Mouse (Mus musculus): Measurements from ENCODE around the gene Inpp4b. TPM values are rescaled to one million over a fixed set of nuclear protein-coding genes. Genes with fewer than 3 reads are reported as not detected.
A peak's percentile ranks its signal among the peaks of the same experiment; 100 is the strongest.

Inpp4b gene
- total RNA-seq, 1 experiment from 2014 or later, result 6.2 TPM

GRCm38 (mm10) chr8:81731332-81731731, 389.0 kb downstream of the Inpp4b start:
- no peak for DNase-seq

DNA sequence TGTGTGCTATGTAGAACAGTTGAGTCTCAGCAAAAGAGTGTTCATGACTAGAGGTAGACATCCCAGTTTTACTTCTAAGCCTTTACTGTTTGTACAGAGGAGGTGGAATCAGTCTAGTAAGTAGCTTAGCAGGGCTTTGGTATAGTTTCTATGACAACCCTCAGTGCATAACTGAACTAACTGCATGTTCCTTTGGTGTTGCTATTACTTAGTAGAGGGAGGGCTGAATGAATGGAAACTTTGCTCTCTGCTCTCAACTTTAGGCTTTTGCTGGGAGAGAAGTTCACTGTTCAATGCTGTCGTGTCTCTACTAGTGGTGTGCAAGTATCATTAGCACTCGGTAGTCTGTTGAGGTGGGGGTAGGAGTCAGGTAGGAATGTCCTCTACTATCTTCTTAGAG, 393.3 kb downstream of the Inpp4b start:
- DNase-seq, result no peak

GRCm38 (mm10) chr8:81736103-81736502, 393.7 kb downstream of the Inpp4b start:
- DNase-seq, result no peak

GRCm38 (mm10) chr8:81742588-81742987, 400.2 kb downstream of the Inpp4b start:
- no peak for DNase-seq

GRCm38 (mm10) chr8:81743040-81743439, 400.7 kb downstream of the Inpp4b start:
- no peak for DNase-seq

DNA sequence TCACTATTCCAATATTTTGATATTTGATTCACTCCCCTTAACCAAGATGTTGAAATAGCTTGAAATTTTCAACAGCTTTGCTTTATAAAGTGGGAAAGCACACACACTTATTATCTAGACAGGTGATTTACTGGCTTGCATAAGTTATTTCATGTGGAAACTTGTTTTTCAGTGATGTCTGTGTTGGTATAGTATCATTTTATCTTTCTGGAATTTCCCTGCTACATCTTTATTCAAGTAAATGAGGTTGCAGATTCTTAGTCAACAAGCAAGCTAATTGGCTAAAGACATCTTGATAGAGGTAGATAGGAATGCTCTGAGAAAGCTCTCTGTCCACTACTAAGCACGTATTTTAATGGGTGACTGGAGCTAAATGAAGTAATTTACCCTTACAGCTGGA, 403.1 kb downstream of the Inpp4b start:
- no peak for DNase-seq

- DNase-seq, result no peak
Observed at GRCm38 (mm10) chr8:81751159-81751558, 408.8 kb downstream of the Inpp4b start.

DNA sequence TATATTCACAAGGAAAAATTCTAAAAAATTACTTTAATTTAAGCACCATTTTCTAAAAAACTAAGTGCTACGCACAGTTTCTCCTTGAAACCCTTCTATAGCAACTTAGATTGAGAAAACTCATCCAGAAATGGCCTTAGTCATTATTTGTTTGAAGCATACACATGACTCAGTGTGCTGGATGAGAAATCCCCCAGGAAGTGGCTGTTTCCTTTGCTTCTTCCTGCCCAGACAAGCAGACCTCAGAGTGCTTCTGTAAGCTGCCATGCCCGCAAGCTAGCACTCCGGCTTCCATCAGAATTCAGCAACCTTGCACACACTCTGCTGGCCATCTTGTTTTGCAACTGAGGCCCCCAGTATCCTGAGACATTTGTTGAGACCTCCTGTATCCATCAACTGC, 414.3 kb downstream of the Inpp4b start:
- peak; percentile 8 for DNase-seq

DNA sequence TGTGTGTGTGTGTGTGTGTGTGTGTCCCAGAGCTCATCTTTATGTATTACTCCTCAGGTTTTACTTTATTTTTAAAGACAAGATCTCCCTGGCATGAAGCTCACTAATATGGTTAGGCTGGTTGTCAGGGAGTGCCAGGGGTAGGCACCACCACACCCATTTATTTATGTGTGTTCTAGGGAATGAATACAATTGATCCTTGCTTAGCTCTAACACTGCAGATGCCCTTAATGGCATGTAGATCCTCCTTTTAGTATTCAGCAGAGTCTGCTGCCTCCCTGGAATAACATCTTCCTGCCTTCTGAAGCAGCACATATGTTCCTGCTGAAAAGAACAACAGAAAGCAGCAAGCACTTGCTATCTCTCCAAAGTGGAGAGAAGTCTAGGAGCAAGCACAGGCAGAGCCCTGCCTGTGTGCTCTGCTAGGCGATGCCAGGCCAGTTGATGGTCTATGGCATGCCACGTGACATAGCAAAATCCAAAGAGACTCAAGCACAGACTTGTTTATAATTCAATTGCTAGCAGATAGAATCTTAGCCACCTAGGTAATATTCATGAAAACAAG, 415.3 kb downstream of the Inpp4b start:
- DNase-seq, result no peak

GRCm38 (mm10) chr8:81761466-81761865, 419.1 kb downstream of the Inpp4b start:
- DNase-seq, result no peak

DNA sequence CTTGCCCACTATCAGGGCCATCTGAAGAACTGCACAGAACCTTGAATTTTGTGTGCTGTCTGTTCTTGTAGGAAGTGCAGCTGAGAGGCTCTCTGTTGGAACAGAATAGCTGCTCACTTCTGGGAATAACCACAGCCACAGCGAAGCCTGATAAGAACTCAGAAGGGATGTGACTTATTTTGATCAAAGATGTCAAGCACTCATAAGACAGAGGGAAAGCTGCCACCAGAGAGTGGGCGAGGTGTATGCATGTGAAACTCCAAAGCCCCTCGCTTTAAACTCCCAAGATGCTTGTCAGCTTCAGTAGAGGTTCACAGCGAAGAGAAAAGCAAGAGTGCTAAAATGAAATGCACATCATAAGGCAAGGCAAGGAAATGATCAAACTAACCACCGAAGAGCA, 423.7 kb downstream of the Inpp4b start:
- no peak for DNase-seq

DNA sequence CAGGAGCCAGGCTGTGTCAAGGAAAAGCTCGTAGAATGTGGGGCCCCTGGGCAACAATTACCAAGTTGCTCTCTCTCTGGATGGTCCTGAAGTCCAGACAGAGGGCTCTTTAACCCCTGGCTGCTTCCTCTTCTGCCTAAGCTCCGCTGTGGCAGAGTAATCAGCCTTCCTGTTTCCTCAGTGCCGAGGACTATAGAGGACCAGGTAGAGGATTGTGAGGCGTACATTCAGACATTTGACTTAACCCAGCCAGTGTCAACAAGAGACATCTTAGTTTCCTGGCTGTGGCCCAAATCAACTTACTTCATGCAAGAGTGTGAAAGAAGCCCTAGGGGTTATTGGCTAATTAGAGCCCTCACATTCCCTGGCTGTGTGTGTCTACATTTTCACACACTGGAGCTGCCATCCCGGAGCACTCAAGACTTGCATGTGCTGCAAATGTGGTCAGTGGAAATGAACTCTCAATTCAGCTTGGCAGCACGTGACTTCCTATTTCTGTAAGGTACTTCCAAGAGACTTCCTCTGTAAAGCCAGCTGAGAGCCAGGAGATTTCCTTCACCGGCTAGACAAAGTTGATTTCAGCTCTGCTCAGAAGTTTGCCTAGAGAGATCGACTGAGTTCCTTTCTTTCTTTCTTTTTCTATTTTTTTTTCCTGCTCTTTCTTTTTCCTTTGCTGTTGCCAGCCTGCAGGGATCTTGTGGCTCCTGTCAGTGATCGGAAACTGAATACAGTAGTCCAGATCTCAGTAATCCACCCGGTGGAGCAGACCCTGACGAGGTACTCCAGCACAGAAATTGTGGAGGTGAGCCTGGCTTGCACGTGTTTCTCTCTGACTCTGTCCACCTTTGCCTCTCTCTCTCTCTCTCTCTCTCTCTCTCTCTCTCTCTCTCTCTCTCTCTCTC, 425.3 kb downstream of the Inpp4b start:
- DNase-seq, result peak; percentile 30

DNA sequence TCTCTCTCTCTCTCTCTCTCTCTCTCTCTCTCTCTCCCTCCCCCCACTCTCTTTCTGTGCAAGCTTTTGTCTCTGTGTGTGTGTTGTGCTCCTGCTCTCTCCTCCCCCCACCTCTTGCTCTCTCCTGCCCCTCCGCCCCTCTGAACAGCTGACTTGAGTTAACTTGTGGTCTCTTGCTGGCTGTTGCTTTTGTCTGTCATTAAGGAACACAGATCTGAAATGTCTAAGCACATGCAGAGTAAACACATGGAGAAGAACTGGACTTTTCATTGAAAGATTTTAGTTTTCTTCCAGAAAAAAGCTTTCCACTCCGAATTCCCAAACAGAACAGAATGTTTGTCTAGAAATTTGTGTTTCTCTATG, 425.9 kb downstream of the Inpp4b start:
- no peak for DNase-seq

- DNase-seq, result no peak
Observed at GRCm38 (mm10) chr8:81768731-81769445, 426.5 kb downstream of the Inpp4b start.

GRCm38 (mm10) chr8:81770603-81771276, 428.4 kb downstream of the Inpp4b start:
- DNase-seq, result no peak

- no peak for DNase-seq
Observed at GRCm38 (mm10) chr8:81772855-81773254, 430.5 kb downstream of the Inpp4b start.

DNA sequence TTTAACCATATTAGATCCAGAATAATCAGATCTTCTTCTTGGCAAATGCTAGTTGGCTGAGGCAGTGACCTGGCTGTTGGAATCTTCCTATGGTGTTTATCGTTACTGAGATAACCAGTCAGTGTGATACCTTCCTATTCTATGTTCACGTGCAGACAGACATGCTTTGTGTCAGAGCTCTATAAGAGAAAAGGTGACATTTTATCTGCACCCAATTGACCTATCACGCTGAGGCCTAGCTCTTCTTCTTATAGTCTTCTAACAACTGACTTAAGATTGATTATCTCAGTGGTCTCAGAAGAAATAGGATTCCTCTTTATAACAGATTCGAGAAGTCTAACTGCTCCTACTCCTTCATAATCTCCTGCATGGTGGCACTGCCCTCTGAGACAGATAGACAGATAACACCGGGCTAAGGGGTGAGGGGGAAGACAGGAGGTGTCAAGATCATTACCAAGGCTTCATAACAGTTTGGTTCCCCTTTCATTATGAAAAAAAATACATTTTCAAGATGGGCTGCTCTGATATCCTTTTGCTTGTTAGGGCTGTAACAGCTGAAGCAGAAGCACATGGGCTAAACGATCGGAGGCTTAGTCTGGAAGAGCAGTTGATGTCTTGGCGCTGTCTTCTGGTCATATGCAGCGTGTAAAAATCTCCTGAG, 431.1 kb downstream of the Inpp4b start:
- DNase-seq, result no peak

DNA sequence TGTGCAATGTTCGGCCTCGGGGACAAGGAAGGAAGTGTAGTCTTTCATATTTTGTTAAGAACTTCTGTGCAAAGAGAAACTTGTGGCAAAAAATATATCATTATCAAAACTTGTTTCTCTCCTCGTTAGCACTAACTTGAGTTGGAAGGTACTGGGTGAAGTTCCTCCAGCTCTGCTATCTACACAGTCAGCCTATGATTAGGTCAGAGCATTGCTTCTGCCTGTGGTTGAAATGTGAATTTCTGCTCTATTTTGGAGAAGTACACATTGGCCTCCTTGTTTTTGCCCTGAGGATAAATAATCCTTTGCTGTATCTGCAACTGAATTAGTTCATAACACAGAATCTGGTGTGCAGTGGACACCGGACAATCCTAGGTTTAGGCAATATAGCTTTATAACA, 431.7 kb downstream of the Inpp4b start:
- DNase-seq, result no peak

GRCm38 (mm10) chr8:81774454-81774853, 432.1 kb downstream of the Inpp4b start:
- no peak for DNase-seq

GRCm38 (mm10) chr8:81776516-81777237, 434.3 kb downstream of the Inpp4b start:
- no peak for DNase-seq

GRCm38 (mm10) chr8:81777704-81778103, 435.3 kb downstream of the Inpp4b start:
- no peak for DNase-seq

Measured in adrenal gland, postnatal 14 days (tissue).